Mouse (Mus musculus) intestine, embryonic 14.5 days (tissue): Measurements from ENCODE around the gene Lax1. TPM values are rescaled to one million over a fixed set of nuclear protein-coding genes. Genes with fewer than 3 reads are reported as not detected.

Experiments
- ATAC-seq: fragments of 200-750 bp; cut with Nextera tagmentation; replicated peaks from 2 replicates; pipeline ENCODE4 v1.8.0; 2017; ENCODE audit warnings: low read depth, moderate number of reproducible peaks, moderate TSS enrichment, moderate library complexity; ENCODE audit not compliant: low FRiP score, low TSS enrichment
- DNase-seq: peaks from one replicate; pipeline ENCODE4 v3.0.0-alpha.2; 2018; ENCODE audit warnings: low spot score
- H3K27ac ChIP-seq: fragments of 300-500 bp; sonication (generic); 2 replicates; pipeline ENCODE4 v1.5.1; 2014; ENCODE audit warnings: low read depth, mild to moderate bottlenecking, control low read depth
- H3K27me3 ChIP-seq: fragments of 300-500 bp; sonication (generic); replicated peaks from 2 replicates; pipeline ENCODE4 v1.6.1; 2014; ENCODE audit warnings: low read length, control low read depth; ENCODE audit not compliant: control insufficient read depth, insufficient read depth
- H3K36me3 ChIP-seq: fragments of 300-500 bp; sonication (generic); 2 replicates; pipeline ENCODE4 v1.6.1; 2014; ENCODE audit warnings: low read length, control low read depth; ENCODE audit not compliant: control insufficient read depth, insufficient read depth
- H3K4me1 ChIP-seq: fragments of 300-500 bp; sonication (generic); replicated peaks from 2 replicates; pipeline ENCODE4 v1.6.1; 2014; ENCODE audit warnings: low read length, control low read depth, mixed read lengths; ENCODE audit not compliant: control insufficient read depth, insufficient read depth
- H3K4me2 ChIP-seq: fragments of 300-500 bp; sonication (generic); 2 replicates; pipeline ENCODE4 v1.6.1; 2014; ENCODE audit warnings: low read length
- H3K4me3 ChIP-seq: fragments of 300-500 bp; sonication (generic); 2 replicates; pipeline ENCODE4 v1.5.1; 2014; ENCODE audit warnings: low read depth, low read length, control low read depth, mixed read lengths
- H3K9ac ChIP-seq: fragments of 300-500 bp; sonication (generic); 2 replicates; pipeline ENCODE4 v1.6.1; 2014; ENCODE audit warnings: mild to moderate bottlenecking, low read length
- H3K9me3 ChIP-seq: fragments of 300-500 bp; sonication (generic); 2 replicates; pipeline ENCODE4 v1.6.1; 2016; ENCODE audit warnings: low read length, control low read depth; ENCODE audit not compliant: control insufficient read depth
- WGBS: fragments of 180-500 bp; shearing (Covaris S2); extraction: QIAGEN DNeasy Blood & Tissue Kit; methylation state at CpG from one replicate; pipeline ENCODE4 v1.1.7; 2014; 5-methylcytosine and 5-hydroxymethylcytosine counted together
- polyA plus RNA-seq: library from polyadenylated mRNA; unstranded; fragments of >200 nt; fragmentation: Nextera tagmentation; extraction: Ambion mirVana; gene quantifications from 2 replicates; pipeline ENCODE4 v1.2.1, GENCODE M21; 2014

Gene Lax1
- 0.45 and 0.89 TPM in 2 replicates for polyA plus RNA-seq

GRCm38 (mm10) chr1:133689897-133690296, at the start of gene Lax1:
TSS of gene Lax1 (minus strand) at chr1:133690108.
- H3K4me3 ChIP-seq = no peak within 1 kb of the TSS
- no peak within 1 kb of the TSS for H3K27ac ChIP-seq
- WGBS = 29% methylated on average over 6 of the region's 6 CpGs
- H3K4me1 ChIP-seq = 0 out of 2 replicates have a peak, but pooled peaks cover 5% of the 10 kb centered on the region
- no peaks in the 10 kb centered on the region for H3K9me3 ChIP-seq
- H3K27me3 ChIP-seq = no peaks in the 10 kb centered on the region
- DNase-seq = no peak
- H3K4me2 ChIP-seq = no peak within 1 kb of the TSS
- no peaks in the 10 kb centered on the region for H3K36me3 ChIP-seq
- ATAC-seq = no peak
- H3K9ac ChIP-seq = no peak within 1 kb of the TSS

- Histone ChIP-seq H3K36me3 (peaks cover 29% of the 10 kb centered on the region), H3K4me3 (no peak overlapping the region), H3K27ac (no peak overlapping the region), H3K4me1 (peaks cover 5% of the 10 kb centered on the region), H3K9me3 (no peaks in the 10 kb centered on the region), H3K27me3 (no peaks in the 10 kb centered on the region), H3K9ac (no peak overlapping the region), H3K4me2 (no peak overlapping the region)
- DNase-seq = no peak
- ATAC-seq = no peak
- WGBS = 59% methylated on average over 7 of the region's 7 CpGs
Observed at GRCm38 (mm10) chr1:133736664-133737063, 46.8 kb upstream of the Lax1 start.

- peak overlapping the region; percentile 28 for H3K4me3 ChIP-seq
- no peak overlapping the region for H3K27ac ChIP-seq
- no peaks in the 10 kb centered on the region for H3K9me3 ChIP-seq
- ATAC-seq (peak; percentile 88), DNase-seq (peak; percentile 78)
- no peaks in the 10 kb centered on the region for H3K27me3 ChIP-seq
- H3K4me1 ChIP-seq = peaks cover 5% of the 10 kb centered on the region
- peak overlapping the region; percentile 5; the same call in 1 of the 2 replicates for H3K9ac ChIP-seq
- peaks cover 33% of the 10 kb centered on the region for H3K36me3 ChIP-seq
- peak overlapping the region; percentile 44 for H3K4me2 ChIP-seq
- WGBS = 9% methylated on average over 17 of the region's 17 CpGs
Observed at GRCm38 (mm10) chr1:133735995-133736652, 46.2 kb upstream of the Lax1 start.

- no peaks in the 10 kb centered on the region for H3K9me3 ChIP-seq
- no peak overlapping the region for H3K9ac ChIP-seq
- no peak overlapping the region for H3K4me3 ChIP-seq
- WGBS = 49% methylated on average over 11 of the region's 11 CpGs
- peaks cover 51% of the 10 kb centered on the region for H3K36me3 ChIP-seq
- H3K4me1 ChIP-seq = peaks cover 5% of the 10 kb centered on the region
- no peak for DNase-seq
- no peaks in the 10 kb centered on the region for H3K27me3 ChIP-seq
- no peak overlapping the region for H3K27ac ChIP-seq
- H3K4me2 ChIP-seq = no peak overlapping the region
- no peak for ATAC-seq
Observed at GRCm38 (mm10) chr1:133732814-133733213, 42.9 kb upstream of the Lax1 start.

GRCm38 (mm10) chr1:133728339-133728738, 38.4 kb upstream of the Lax1 start:
- Histone ChIP-seq H3K27me3 (no peaks in the 10 kb centered on the region), H3K9ac (no peak overlapping the region), H3K4me3 (no peak overlapping the region), H3K27ac (no peak overlapping the region), H3K4me2 (no peak overlapping the region), H3K36me3 (peaks cover 64% of the 10 kb centered on the region), H3K4me1 (no peaks in the 10 kb centered on the region; the same call in 1 of the 2 replicates), H3K9me3 (no peaks in the 10 kb centered on the region)
- 77% methylated on average over 7 of the region's 7 CpGs for WGBS
- no peak for DNase-seq
- ATAC-seq = no peak

GRCm38 (mm10) chr1:133720342-133720741, 30.4 kb upstream of the Lax1 start:
- Histone ChIP-seq H3K4me3 (no peak overlapping the region), H3K4me2 (no peak overlapping the region), H3K27ac (no peak overlapping the region), H3K9ac (no peak overlapping the region), H3K27me3 (no peaks in the 10 kb centered on the region), H3K9me3 (no peaks in the 10 kb centered on the region), H3K36me3 (peaks cover 34% of the 10 kb centered on the region), H3K4me1 (no peaks in the 10 kb centered on the region)
- WGBS = 83% methylated on average over 7 of the region's 7 CpGs
- ATAC-seq = no peak
- no peak for DNase-seq

- Histone ChIP-seq H3K4me2 (no peak overlapping the region), H3K9ac (no peak overlapping the region), H3K36me3 (peaks cover 36% of the 10 kb centered on the region), H3K27ac (no peak overlapping the region), H3K27me3 (no peaks in the 10 kb centered on the region), H3K4me1 (no peaks in the 10 kb centered on the region), H3K9me3 (no peaks in the 10 kb centered on the region), H3K4me3 (no peak overlapping the region)
- no peak for ATAC-seq
- no peak for DNase-seq
- WGBS = 92% methylated on average over 8 of the region's 8 CpGs
Observed at GRCm38 (mm10) chr1:133718786-133719185, 28.9 kb upstream of the Lax1 start.

GRCm38 (mm10) chr1:133718296-133718695, 28.4 kb upstream of the Lax1 start:
- Histone ChIP-seq H3K27me3 (no peaks in the 10 kb centered on the region), H3K27ac (no peak overlapping the region), H3K4me2 (no peak overlapping the region), H3K4me3 (no peak overlapping the region), H3K9ac (no peak overlapping the region), H3K9me3 (no peaks in the 10 kb centered on the region), H3K4me1 (no peaks in the 10 kb centered on the region), H3K36me3 (peaks cover 36% of the 10 kb centered on the region)
- ATAC-seq (no peak), DNase-seq (no peak)
- 66% methylated on average over 3 of the region's 3 CpGs for WGBS

GRCm38 (mm10) chr1:133716464-133716863, 26.6 kb upstream of the Lax1 start:
- no peaks in the 10 kb centered on the region for H3K9me3 ChIP-seq
- 21% methylated on average over 7 of the region's 7 CpGs for WGBS
- H3K27me3 ChIP-seq = no peaks in the 10 kb centered on the region
- ATAC-seq = no peak
- H3K4me1 ChIP-seq = peaks cover 9% of the 10 kb centered on the region
- H3K9ac ChIP-seq = no peak overlapping the region
- H3K4me3 ChIP-seq = no peak overlapping the region
- peak; percentile 65 for DNase-seq
- no peak overlapping the region for H3K4me2 ChIP-seq
- no peak overlapping the region for H3K27ac ChIP-seq
- H3K36me3 ChIP-seq = peaks cover 40% of the 10 kb centered on the region
